Mouse (Mus musculus): Measurements from ENCODE around the gene Atad5. TPM values are rescaled to one million over a fixed set of nuclear protein-coding genes. Genes with fewer than 3 reads are reported as not detected.
"Not testable (repeated sequence)": the region's sequence is repeated elsewhere in the genome, so short reads cannot be mapped to it uniquely, and the experiment has no call there.

The Atad5 gene
- polyA plus RNA-seq, 1 experiment from 2014 or later = 17.7 TPM

- H3K9me3 ChIP-seq (ENCODE audit: control insufficient read depth, low read length) = no peaks in the 10 kb centered on the region
- WGBS = 87% methylated on average over 11 of the region's 11 CpGs
Measured at GRCm38 (mm10) chr11:80173963-80174670, 84.9 kb downstream of the Atad5 start.

GRCm38 (mm10) chr11:80176911-80177895 is 88.0 kb downstream of the Atad5 start:
- no peaks in the 10 kb centered on the region for H3K27me3 ChIP-seq (ENCODE audit: control insufficient read depth, insufficient read depth, low read length)
- no peaks in the 10 kb centered on the region for H3K36me3 ChIP-seq (ENCODE audit: control insufficient read depth, insufficient read depth, low read length)
- DNase-seq (ENCODE audit: low spot score) (no peak), ATAC-seq (ENCODE audit: low FRiP score) (no peak)
- no peak overlapping the region for H3K27ac ChIP-seq (ENCODE audit: low read depth, low read length)
- H3K4me2 ChIP-seq (replicated peaks; ENCODE audit: low read depth, low read length) = no peak overlapping the region
- no peaks in the 10 kb centered on the region for H3K9me3 ChIP-seq (ENCODE audit: control insufficient read depth, low read length)
- no peak overlapping the region for H3K4me3 ChIP-seq (ENCODE audit: low read depth, low read length)
- H3K4me1 ChIP-seq (replicated peaks; ENCODE audit: control insufficient read depth, insufficient read depth, low read length) = no peaks in the 10 kb centered on the region
- H3K9ac ChIP-seq (ENCODE audit: low read depth, low read length) = no peak overlapping the region
- WGBS = 75% methylated on average over 11 of the region's 11 CpGs

More at GRCm38 (mm10) chr11:80173963-80174670, 84.9 kb downstream of the Atad5 start:
- H3K27ac ChIP-seq (ENCODE audit: low read depth, low read length) = no peak overlapping the region
- H3K9ac ChIP-seq (ENCODE audit: low read depth, low read length) = no peak overlapping the region
- H3K4me1 ChIP-seq (replicated peaks; ENCODE audit: control insufficient read depth, insufficient read depth, low read length) = no peaks in the 10 kb centered on the region
- no peaks in the 10 kb centered on the region for H3K27me3 ChIP-seq (ENCODE audit: control insufficient read depth, insufficient read depth, low read length)
- H3K4me2 ChIP-seq (replicated peaks; ENCODE audit: low read depth, low read length) = no peak overlapping the region
- no peak for ATAC-seq (ENCODE audit: low FRiP score)
- H3K36me3 ChIP-seq (ENCODE audit: control insufficient read depth, insufficient read depth, low read length) = no peaks in the 10 kb centered on the region
- no peak for DNase-seq (ENCODE audit: low spot score)
- H3K4me3 ChIP-seq (ENCODE audit: low read depth, low read length) = no peak overlapping the region

- H3K36me3 ChIP-seq (ENCODE audit: control insufficient read depth, insufficient read depth, low read length) = no peaks in the 10 kb centered on the region
- no peak for DNase-seq (ENCODE audit: low spot score)
- 85% methylated on average over 8 of the region's 8 CpGs for WGBS
- H3K9ac ChIP-seq (ENCODE audit: low read depth, low read length) = no peak overlapping the region
- ATAC-seq (ENCODE audit: low FRiP score) = no peak
- no peak overlapping the region for H3K27ac ChIP-seq (ENCODE audit: low read depth, low read length)
- no peaks in the 10 kb centered on the region for H3K4me1 ChIP-seq (replicated peaks; ENCODE audit: control insufficient read depth, insufficient read depth, low read length)
- H3K4me2 ChIP-seq (replicated peaks; ENCODE audit: low read depth, low read length) = no peak overlapping the region
- no peak overlapping the region for H3K4me3 ChIP-seq (ENCODE audit: low read depth, low read length)
- no peaks in the 10 kb centered on the region for H3K27me3 ChIP-seq (ENCODE audit: control insufficient read depth, insufficient read depth, low read length)
- H3K9me3 ChIP-seq (ENCODE audit: control insufficient read depth, low read length) = no peaks in the 10 kb centered on the region
Measured at GRCm38 (mm10) chr11:80178316-80178715, 89.1 kb downstream of the Atad5 start.

- 75% methylated on average over 5 of the region's 5 CpGs for WGBS
- no peak for ATAC-seq (ENCODE audit: low FRiP score)
Measured at GRCm38 (mm10) chr11:80181021-80181749, 92.0 kb downstream of the Atad5 start.

GRCm38 (mm10) chr11:80183054-80183704 is 94.0 kb downstream of the Atad5 start:
- ATAC-seq (ENCODE audit: low FRiP score); H3K27me3 ChIP-seq (ENCODE audit: control insufficient read depth, insufficient read depth, low read length); DNase-seq (ENCODE audit: low spot score); H3K27ac ChIP-seq (ENCODE audit: low read depth, low read length); H3K36me3 ChIP-seq (ENCODE audit: control insufficient read depth, insufficient read depth, low read length); H3K4me1 ChIP-seq (replicated peaks; ENCODE audit: control insufficient read depth, insufficient read depth, low read length); H3K9me3 ChIP-seq (ENCODE audit: control insufficient read depth, low read length): not testable (repeated sequence)
- Histone ChIP-seq H3K4me2 (replicated peaks; ENCODE audit: low read depth, low read length) (peak overlapping the region; percentile 42), H3K9ac (ENCODE audit: low read depth, low read length) (peak overlapping the region; percentile 46), H3K4me3 (ENCODE audit: low read depth, low read length) (peak overlapping the region; percentile 42)
- WGBS = 48% methylated on average over 12 of the region's 12 CpGs

More at GRCm38 (mm10) chr11:80181021-80181749, 92.0 kb downstream of the Atad5 start:
- H3K4me3 ChIP-seq (ENCODE audit: low read depth, low read length) = no peak overlapping the region
- no peaks in the 10 kb centered on the region for H3K27me3 ChIP-seq (ENCODE audit: control insufficient read depth, insufficient read depth, low read length)
- H3K4me2 ChIP-seq (replicated peaks; ENCODE audit: low read depth, low read length) = no peak overlapping the region
- H3K9me3 ChIP-seq (ENCODE audit: control insufficient read depth, low read length) = no peaks in the 10 kb centered on the region
- no peaks in the 10 kb centered on the region for H3K36me3 ChIP-seq (ENCODE audit: control insufficient read depth, insufficient read depth, low read length)
- no peak for DNase-seq (ENCODE audit: low spot score)
- no peak overlapping the region for H3K9ac ChIP-seq (ENCODE audit: low read depth, low read length)
- no peak overlapping the region for H3K27ac ChIP-seq (ENCODE audit: low read depth, low read length)
- H3K4me1 ChIP-seq (replicated peaks; ENCODE audit: control insufficient read depth, insufficient read depth, low read length) = no peaks in the 10 kb centered on the region

GRCm38 (mm10) chr11:80183705-80184255 is 94.6 kb downstream of the Atad5 start, which contains the start of gene Rnf135:
Rnf135 (plus strand) TSS chr11:80183851.
- Histone ChIP-seq H3K27ac (ENCODE audit: low read depth, low read length) (no peak within 1 kb of the TSS), H3K36me3 (ENCODE audit: control insufficient read depth, insufficient read depth, low read length) (no peaks in the 10 kb centered on the region), H3K4me2 (replicated peaks; ENCODE audit: low read depth, low read length) (peak within 1 kb of the TSS; percentile 42), H3K27me3 (ENCODE audit: control insufficient read depth, insufficient read depth, low read length) (no peaks in the 10 kb centered on the region), H3K4me1 (replicated peaks; ENCODE audit: control insufficient read depth, insufficient read depth, low read length) (no peaks in the 10 kb centered on the region), H3K9ac (ENCODE audit: low read depth, low read length) (peak within 1 kb of the TSS; percentile 46), H3K9me3 (ENCODE audit: control insufficient read depth, low read length) (no peaks in the 10 kb centered on the region), H3K4me3 (ENCODE audit: low read depth, low read length) (peak within 1 kb of the TSS; percentile 42)
- WGBS = 5% methylated on average over 33 of the region's 33 CpGs
- peak; percentile 78 for DNase-seq (ENCODE audit: low spot score)
- peak; percentile 54; the same call in 1 of the 2 replicates for ATAC-seq (ENCODE audit: low FRiP score)

GRCm38 (mm10) chr11:80184531-80185071 is 95.4 kb downstream of the Atad5 start:
- Histone ChIP-seq H3K27me3 (ENCODE audit: control insufficient read depth, insufficient read depth, low read length) (no peaks in the 10 kb centered on the region), H3K9me3 (ENCODE audit: control insufficient read depth, low read length) (no peaks in the 10 kb centered on the region), H3K36me3 (ENCODE audit: control insufficient read depth, insufficient read depth, low read length) (no peaks in the 10 kb centered on the region), H3K9ac (ENCODE audit: low read depth, low read length) (no peak overlapping the region), H3K4me2 (replicated peaks; ENCODE audit: low read depth, low read length) (peak overlapping the region; percentile 42), H3K4me1 (replicated peaks; ENCODE audit: control insufficient read depth, insufficient read depth, low read length) (no peaks in the 10 kb centered on the region), H3K4me3 (ENCODE audit: low read depth, low read length) (peak overlapping the region; percentile 42), H3K27ac (ENCODE audit: low read depth, low read length) (no peak overlapping the region)
- DNase-seq (ENCODE audit: low spot score) = no peak
- ATAC-seq (ENCODE audit: low FRiP score) = no peak
- 91% methylated on average over 6 of the region's 6 CpGs for WGBS
